Mouse (Mus musculus) embryonic facial prominence, embryonic 12.5 days (tissue): ENCODE measurements around the gene Ube4b. TPM values are rescaled to one million over a fixed set of nuclear protein-coding genes. Genes with fewer than 3 reads are reported as not detected.

Source experiments
- ATAC-seq: fragments of 200-750 bp; cut with Nextera tagmentation; 2 replicates; pipeline ENCODE4 v1.8.0; 2017; ENCODE audit not compliant: insufficient number of reproducible peaks, insufficient read depth, low FRiP score, low TSS enrichment
- H3K27ac ChIP-seq: fragments of 300-500 bp; sonication (generic); 2 replicates; pipeline ENCODE4 v1.5.1; 2016; ENCODE audit warnings: mild to moderate bottlenecking
- H3K27me3 ChIP-seq: fragments of 300-500 bp; sonication (generic); 2 replicates; pipeline ENCODE4 v1.6.1; 2016; ENCODE audit warnings: mild to moderate bottlenecking, moderate library complexity
- H3K36me3 ChIP-seq: fragments of 300-500 bp; sonication (generic); 2 replicates; pipeline ENCODE4 v1.6.1; 2016; ENCODE audit warnings: mild to moderate bottlenecking
- H3K4me1 ChIP-seq: fragments of 300-500 bp; sonication (generic); 2 replicates; pipeline ENCODE4 v1.6.1; 2016
- H3K4me2 ChIP-seq: fragments of 300-500 bp; sonication (generic); replicated peaks from 2 replicates; pipeline ENCODE4 v1.6.1; 2016; ENCODE audit warnings: mild to moderate bottlenecking, moderate library complexity
- H3K4me3 ChIP-seq: fragments of 300-500 bp; sonication (generic); 2 replicates; pipeline ENCODE4 v1.5.1; 2016; ENCODE audit warnings: mild to moderate bottlenecking
- H3K9ac ChIP-seq: fragments of 300-500 bp; sonication (generic); 2 replicates; pipeline ENCODE4 v1.6.1; 2016; ENCODE audit warnings: mild to moderate bottlenecking, moderate library complexity
- H3K9me3 ChIP-seq: fragments of 300-500 bp; sonication (generic); 2 replicates; pipeline ENCODE4 v1.6.1; 2016; ENCODE audit warnings: mild to moderate bottlenecking, moderate library complexity
- WGBS: fragments of 180-500 bp; shearing (Covaris S2); methylation state at CpG from one replicate; pipeline ENCODE4 v1.1.7; 2016; 5-methylcytosine and 5-hydroxymethylcytosine counted together
- polyA plus RNA-seq: library from polyadenylated mRNA; unstranded; fragments of >200 nt; fragmentation: Nextera tagmentation; extraction: Ambion mirVana; gene quantifications from 2 replicates; pipeline ENCODE4 v1.2.1, GENCODE M21; 2016

Gene Ube4b
- polyA plus RNA-seq, 1 experiment from 2014 or later: 67.5 TPM

DNA sequence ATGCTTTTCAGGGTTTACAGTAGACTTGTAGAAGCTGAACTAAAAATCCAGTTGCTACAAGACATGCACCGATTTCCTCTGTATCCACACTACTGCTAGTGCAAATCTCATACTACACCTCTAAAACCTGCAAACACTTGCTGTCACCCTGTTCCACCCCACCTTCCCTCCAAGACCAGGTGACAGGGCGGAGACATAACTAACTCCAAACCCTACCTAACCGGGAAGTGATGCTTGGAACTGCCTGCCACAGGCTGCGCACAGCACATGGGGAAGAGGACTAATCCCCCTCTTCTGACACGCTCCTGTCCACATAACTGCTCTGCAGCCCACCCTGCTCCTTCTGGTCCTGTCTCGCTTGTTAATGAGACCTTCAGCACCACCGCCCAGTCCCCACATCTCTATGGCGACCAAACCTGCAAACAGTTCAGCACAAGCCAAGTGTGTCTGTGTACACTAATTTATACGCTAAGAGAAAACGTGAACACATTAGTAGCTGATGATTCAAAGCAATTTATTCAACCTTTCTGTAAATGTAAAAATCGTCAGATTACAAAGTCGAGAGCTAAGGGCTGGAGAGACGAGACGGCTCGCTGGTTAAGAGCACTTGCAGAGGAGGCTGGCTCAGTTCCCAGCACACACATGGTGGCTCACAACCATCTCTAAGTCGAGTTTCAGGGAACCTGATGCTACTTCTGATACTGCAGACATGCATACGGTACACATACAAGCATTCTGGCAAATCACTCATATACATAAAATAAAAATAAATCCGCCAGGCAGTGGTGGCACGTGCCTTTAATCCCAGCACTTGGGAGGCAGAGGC is 21.7 kb downstream of the Ube4b start:
- Histone ChIP-seq H3K4me1 (peaks cover 43% of the 10 kb centered on the region), H3K27ac (0 out of 2 replicates have a peak overlapping the region, but pooled peaks have one; percentile 36), H3K4me2 (no peak overlapping the region), H3K36me3 (no peaks in the 10 kb centered on the region), H3K4me3 (no peak overlapping the region), H3K27me3 (no peaks in the 10 kb centered on the region), H3K9me3 (no peaks in the 10 kb centered on the region), H3K9ac (no peak overlapping the region)
- ATAC-seq: no peak
- 70% methylated on average over 19 of the region's 19 CpGs for WGBS

DNA sequence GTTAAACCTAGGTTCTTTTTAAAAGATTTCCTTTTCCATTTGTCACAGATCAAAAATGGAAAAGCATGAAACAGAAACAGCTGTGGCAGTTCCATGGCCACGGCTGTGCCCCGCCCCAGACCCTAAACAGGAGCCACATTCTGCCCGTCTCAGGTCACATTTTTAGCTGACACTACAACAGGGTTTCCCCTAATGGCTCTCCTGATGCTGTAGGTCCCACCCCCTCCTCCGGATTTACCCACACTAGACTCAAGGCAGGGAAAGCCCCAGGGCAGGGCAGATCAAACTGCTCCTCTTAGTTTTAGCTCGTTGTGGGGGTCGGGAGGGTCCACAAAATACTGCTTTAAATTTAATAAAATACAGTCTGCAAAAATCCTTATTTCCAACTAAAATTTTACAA is 23.5 kb downstream of the Ube4b start:
- Histone ChIP-seq H3K27me3 (no peaks in the 10 kb centered on the region), H3K4me3 (no peak overlapping the region), H3K9me3 (no peaks in the 10 kb centered on the region), H3K36me3 (peaks cover 7% of the 10 kb centered on the region), H3K4me1 (peaks cover 52% of the 10 kb centered on the region), H3K9ac (no peak overlapping the region), H3K4me2 (0 out of 2 replicates have a peak overlapping the region, but pooled peaks have one; percentile 9), H3K27ac (0 out of 2 replicates have a peak overlapping the region, but pooled peaks have one; percentile 55)
- no peak; the same call in 1 of the 2 replicates for ATAC-seq
- 10% methylated on average over 6 of the region's 6 CpGs for WGBS

DNA sequence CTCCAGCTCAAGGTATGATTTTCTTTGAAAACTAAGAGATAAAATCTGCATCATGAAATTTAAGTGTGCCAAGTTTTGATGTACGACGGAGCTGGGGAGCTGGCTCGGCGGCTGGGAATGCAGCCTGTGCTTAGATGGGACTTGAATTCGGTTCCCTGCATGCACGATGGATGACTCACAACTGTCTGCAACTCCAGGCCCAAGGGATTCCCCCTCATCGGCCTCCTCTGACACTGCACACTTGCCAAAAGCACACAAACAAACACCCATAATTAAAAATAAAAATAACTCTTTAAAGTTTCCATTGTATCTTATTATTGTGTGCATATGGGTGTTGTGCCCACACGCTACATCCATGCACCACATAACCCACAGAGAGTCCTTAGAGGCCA is 25.0 kb downstream of the Ube4b start:
- Histone ChIP-seq H3K4me2 (no peak overlapping the region), H3K36me3 (peaks cover 15% of the 10 kb centered on the region), H3K4me3 (no peak overlapping the region), H3K9me3 (no peaks in the 10 kb centered on the region), H3K27ac (0 out of 2 replicates have a peak overlapping the region, but pooled peaks have one; percentile 0), H3K27me3 (no peaks in the 10 kb centered on the region), H3K9ac (no peak overlapping the region; the same call in 1 of the 2 replicates), H3K4me1 (peaks cover 49% of the 10 kb centered on the region)
- WGBS: 78% methylated on average over 8 of the region's 8 CpGs
- ATAC-seq: no peak

DNA sequence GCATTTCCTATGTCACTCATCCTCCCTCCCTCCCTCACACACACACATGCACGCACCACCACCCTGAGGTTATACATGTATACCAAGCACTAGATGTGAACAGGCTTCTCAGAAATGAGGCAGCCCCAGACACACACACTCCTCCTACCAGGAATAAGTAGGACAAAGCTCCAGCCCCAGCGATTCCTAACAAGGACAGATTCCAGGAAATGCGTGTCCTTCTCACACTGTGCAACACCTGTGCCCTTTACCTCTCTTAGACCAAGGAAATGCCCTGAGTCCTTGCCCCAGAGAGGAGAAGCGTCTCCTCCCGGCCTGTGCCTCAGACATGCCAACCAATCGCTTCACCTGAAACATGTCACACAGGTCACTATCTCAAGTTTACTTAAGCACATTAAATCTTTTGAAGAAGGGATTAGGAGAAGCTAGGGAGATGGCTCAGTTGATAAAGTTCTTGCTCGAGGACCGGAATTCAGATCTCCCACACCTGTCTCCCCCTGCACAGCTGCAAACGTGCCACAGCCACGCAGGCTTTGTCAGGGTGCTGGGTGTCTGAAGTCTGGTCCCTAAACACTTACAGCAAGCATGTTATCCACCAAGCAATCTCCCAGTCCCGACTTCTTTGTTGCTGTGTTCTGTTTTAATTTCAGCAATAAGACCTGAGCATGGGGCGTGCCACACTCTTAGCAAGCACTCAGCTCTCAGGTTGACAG is 25.5 kb downstream of the Ube4b start:
- WGBS: 78% methylated on average over 12 of the region's 12 CpGs
- H3K27me3 ChIP-seq: no peaks in the 10 kb centered on the region
- H3K27ac ChIP-seq: 0 out of 2 replicates have a peak overlapping the region, but pooled peaks have one; percentile 0
- H3K9ac ChIP-seq: no peak overlapping the region; the same call in 1 of the 2 replicates
- peaks cover 46% of the 10 kb centered on the region for H3K4me1 ChIP-seq
- no peaks in the 10 kb centered on the region for H3K9me3 ChIP-seq
- H3K4me3 ChIP-seq: no peak overlapping the region
- no peak overlapping the region for H3K4me2 ChIP-seq
- ATAC-seq: no peak
- peaks cover 16% of the 10 kb centered on the region for H3K36me3 ChIP-seq

DNA sequence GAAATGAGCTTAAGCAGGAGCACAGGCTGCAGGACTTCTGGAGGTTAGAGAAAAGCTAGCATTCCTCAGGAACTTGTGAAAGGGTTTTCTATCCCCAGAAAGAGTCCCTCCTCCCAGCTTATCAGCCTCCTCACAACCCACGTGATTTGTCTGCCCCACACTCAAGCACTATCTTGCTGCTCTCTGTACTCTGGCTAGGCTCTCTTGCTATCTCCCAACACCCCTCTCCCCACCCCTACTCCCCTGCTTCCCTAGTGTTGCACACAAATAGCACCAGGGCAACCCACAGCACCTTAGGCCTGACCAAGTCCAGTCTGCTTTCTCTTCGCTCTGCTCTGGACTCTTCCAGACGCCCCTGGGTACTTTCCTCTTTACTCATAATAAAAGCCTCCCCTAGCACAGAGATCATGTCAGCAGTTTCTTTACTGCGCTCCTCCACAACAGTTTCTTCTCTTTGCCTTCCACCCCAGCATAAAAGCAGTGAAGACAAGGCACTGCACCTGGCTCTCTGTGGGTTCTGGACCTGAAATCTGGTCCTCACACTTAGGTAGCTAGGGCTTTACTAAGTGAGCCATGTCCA is 27.1 kb downstream of the Ube4b start:
- Histone ChIP-seq H3K27ac (peak overlapping the region; percentile 54; the same call in 1 of the 2 replicates), H3K36me3 (peaks cover 20% of the 10 kb centered on the region), H3K4me2 (no peak overlapping the region), H3K4me3 (no peak overlapping the region), H3K9ac (no peak overlapping the region), H3K4me1 (peaks cover 41% of the 10 kb centered on the region), H3K27me3 (no peaks in the 10 kb centered on the region), H3K9me3 (no peaks in the 10 kb centered on the region)
- 78% methylated on average over 4 of the region's 4 CpGs for WGBS
- ATAC-seq: no peak

DNA sequence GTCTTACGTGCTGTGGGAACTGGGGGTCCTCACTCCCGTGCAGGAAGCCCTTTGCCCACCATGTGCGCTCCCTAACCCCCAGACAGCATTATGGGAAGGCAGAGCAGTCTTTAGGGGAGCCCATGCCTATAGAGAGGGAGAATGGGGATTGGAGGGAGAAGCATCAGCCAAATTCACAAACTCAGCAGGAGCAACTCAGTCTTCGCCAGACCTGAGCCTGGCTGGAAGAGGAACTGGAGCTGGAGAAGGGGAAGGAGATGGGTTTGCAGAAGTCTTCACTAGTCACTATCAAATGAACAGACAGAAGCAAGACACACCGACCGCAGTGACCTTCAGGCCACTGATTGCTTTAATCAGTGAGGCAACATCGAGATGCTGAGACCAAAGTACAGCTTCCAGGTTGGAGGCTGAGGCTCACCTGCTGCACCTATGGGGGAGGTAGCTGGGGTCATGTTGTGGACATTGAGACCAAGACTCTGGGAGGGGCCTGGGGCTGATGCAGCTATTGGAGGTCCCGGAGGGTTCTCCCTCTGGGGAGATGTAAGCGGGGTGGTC is 28.3 kb downstream of the Ube4b start:
- no peaks in the 10 kb centered on the region for H3K27me3 ChIP-seq
- H3K4me3 ChIP-seq: no peak overlapping the region
- H3K4me2 ChIP-seq: no peak overlapping the region
- H3K27ac ChIP-seq: 0 out of 2 replicates have a peak overlapping the region, but pooled peaks have one; percentile 4
- ATAC-seq: no peak
- H3K36me3 ChIP-seq: peaks cover 20% of the 10 kb centered on the region
- peaks cover 36% of the 10 kb centered on the region for H3K4me1 ChIP-seq
- 84% methylated on average over 9 of the region's 9 CpGs for WGBS
- no peaks in the 10 kb centered on the region for H3K9me3 ChIP-seq
- no peak overlapping the region for H3K9ac ChIP-seq

DNA sequence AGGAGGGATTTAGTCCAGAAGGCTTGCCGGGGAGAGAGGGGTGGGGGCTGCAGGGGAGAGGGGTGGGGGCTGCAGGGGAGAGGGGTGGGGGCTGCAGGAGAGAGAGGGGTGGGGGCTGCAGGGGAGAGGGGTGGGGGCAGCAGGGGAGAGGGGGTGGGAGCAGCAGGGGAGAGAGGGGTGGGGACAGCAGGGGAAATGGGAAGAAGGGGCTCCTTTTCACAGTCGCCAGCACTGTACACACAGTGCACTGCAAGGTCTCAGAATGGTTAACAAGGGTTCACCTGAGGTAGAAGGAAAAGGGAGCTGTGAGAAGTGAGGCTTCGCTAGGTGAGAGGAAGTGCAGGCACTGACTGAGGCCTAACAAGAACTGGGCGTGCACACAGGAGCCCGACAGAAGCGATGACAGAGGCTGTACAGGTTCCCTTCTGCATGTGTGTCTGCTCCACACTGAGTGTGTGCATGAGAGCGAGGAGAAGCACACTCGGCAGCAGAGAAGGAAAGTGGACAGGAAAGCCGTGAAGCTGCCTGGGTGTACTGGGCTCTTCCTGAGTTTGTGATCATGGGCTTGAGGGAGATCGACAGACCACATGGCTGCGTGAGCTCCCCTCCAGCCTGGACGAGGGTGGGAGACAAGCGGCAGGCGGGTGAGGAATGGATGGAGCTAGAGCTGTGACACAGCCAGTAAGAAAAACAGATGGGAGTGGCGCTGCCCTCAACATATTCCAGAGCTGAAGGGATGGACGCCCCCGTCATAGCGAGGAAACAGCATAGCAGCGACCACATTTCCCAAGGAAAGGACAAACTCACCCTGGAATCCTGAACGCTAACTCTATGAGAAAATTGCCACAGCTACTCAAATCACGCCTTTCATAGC is 29.9 kb downstream of the Ube4b start:
- peaks cover 27% of the 10 kb centered on the region for H3K4me1 ChIP-seq
- peaks cover 24% of the 10 kb centered on the region for H3K36me3 ChIP-seq
- no peak overlapping the region for H3K4me3 ChIP-seq
- 58% methylated on average over 21 of the region's 21 CpGs for WGBS
- H3K27ac ChIP-seq: peak overlapping the region; percentile 17; the same call in 1 of the 2 replicates
- H3K27me3 ChIP-seq: no peaks in the 10 kb centered on the region
- ATAC-seq: no peak
- no peaks in the 10 kb centered on the region for H3K9me3 ChIP-seq
- no peak overlapping the region for H3K9ac ChIP-seq
- no peak overlapping the region for H3K4me2 ChIP-seq

DNA sequence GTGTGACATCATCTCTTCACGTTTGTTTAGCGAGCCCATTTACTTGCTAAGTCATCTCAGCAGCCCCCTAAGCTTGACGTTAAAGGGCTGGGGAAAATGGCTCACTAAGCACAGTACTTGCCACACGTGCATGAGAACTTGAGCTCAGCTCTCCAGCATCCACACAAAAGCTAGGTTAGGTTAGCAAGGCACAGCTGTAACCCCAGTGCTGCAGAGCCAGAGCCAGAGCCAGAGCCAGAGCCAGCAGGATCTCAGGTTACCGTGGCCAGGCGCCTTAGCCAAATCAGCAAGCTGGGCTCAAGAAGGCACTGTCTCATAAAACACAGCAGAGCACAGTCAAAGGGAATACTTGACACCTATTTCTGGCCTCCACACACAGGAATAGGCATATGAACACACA is 31.0 kb downstream of the Ube4b start:
- H3K27me3 ChIP-seq: no peaks in the 10 kb centered on the region
- peak overlapping the region; percentile 60 for H3K27ac ChIP-seq
- H3K9me3 ChIP-seq: no peaks in the 10 kb centered on the region
- H3K4me2 ChIP-seq: no peak overlapping the region
- no peak overlapping the region for H3K4me3 ChIP-seq
- peaks cover 25% of the 10 kb centered on the region for H3K4me1 ChIP-seq
- peaks cover 29% of the 10 kb centered on the region for H3K36me3 ChIP-seq
- no peak overlapping the region for H3K9ac ChIP-seq
- 0 out of 2 replicates have a peak, but pooled peaks have one; percentile 42 for ATAC-seq
- WGBS: 60% methylated on average over 6 of the region's 6 CpGs

DNA sequence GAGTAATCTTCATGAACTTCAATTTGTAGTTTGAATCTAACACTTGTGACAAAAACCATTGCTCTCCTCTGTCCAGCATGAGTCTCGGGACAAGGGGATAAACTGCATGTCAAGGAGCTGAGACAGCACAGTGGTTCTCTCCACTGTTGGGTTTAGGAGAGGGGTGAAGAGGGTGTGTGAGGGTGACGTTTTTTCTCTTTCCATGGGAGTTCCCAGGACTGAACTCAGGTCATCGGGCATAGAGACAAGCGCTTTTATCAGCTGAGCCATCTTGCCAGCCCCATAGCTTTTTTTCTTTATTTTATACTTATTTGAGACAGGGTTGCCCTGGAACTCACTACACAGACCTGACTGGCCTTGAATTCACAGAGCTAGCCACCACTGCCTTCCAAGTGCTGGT is 32.3 kb downstream of the Ube4b start:
- H3K4me2 ChIP-seq: no peak overlapping the region
- peaks cover 19% of the 10 kb centered on the region for H3K4me1 ChIP-seq
- no peak overlapping the region for H3K4me3 ChIP-seq
- H3K36me3 ChIP-seq: peaks cover 29% of the 10 kb centered on the region
- no peak overlapping the region for H3K27ac ChIP-seq
- no peak overlapping the region for H3K9ac ChIP-seq
- no peaks in the 10 kb centered on the region for H3K27me3 ChIP-seq
- 84% methylated on average over 4 of the region's 4 CpGs for WGBS
- no peaks in the 10 kb centered on the region for H3K9me3 ChIP-seq
- no peak for ATAC-seq

DNA sequence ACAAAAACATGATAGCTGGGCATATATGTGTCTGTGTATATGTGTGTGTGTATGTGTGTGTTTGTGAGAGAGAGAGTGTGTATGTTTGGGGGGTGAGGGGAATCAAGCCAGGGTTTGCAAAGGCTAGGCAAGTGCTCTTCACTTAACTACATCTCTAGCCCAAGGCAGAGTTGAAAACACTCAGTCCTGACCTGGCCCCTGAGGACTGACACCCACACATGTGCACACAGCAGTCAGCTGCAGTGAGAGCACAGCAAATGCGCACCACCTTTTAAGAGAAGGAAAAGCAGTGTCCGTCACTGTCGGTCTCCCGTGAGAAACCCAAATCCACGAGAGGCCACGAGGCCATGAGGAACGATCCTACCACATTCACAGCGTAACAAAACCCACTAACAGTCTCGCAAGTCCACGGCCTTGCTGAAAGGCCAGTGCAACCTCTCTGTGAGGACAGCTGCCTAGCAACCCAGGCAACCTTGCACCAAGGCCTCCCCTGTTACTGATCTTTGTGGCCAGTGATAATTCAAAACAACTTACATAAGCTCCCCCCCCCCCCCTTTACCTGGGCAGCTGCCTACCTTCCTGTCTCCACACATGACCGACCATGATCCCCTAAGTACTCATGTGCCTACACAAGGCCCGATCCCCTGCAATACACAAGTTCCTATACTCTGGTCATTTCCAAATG is 33.1 kb downstream of the Ube4b start:
- no peak overlapping the region for H3K27ac ChIP-seq
- no peak overlapping the region for H3K4me3 ChIP-seq
- ATAC-seq: no peak
- 78% methylated on average over 12 of the region's 12 CpGs for WGBS
- H3K27me3 ChIP-seq: no peaks in the 10 kb centered on the region
- H3K4me1 ChIP-seq: peaks cover 16% of the 10 kb centered on the region; the same call in 1 of the 2 replicates
- H3K4me2 ChIP-seq: no peak overlapping the region
- no peak overlapping the region for H3K9ac ChIP-seq
- H3K9me3 ChIP-seq: no peaks in the 10 kb centered on the region
- H3K36me3 ChIP-seq: peaks cover 26% of the 10 kb centered on the region
